Mouse (Mus musculus): Measurements from ENCODE around the gene Commd3.

Gene Commd3

GRCm38 (mm10) chr2:18692548-18692947 is 20.4 kb downstream of the Commd3 start:
- H3K36me3 ChIP-seq (ENCODE audit: control insufficient read depth, insufficient read depth, low read length, poor library complexity, severe bottlenecking) = no peaks in the 10 kb centered on the region
- DNase-seq (ENCODE audit: low read depth, low spot score) = no peak
- peaks cover 7% of the 10 kb centered on the region for H3K27me3 ChIP-seq (ENCODE audit: control insufficient read depth, insufficient read depth, low read length, poor library complexity, severe bottlenecking)

- no peaks in the 10 kb centered on the region for H3K36me3 ChIP-seq (ENCODE audit: control insufficient read depth, insufficient read depth, low read length, poor library complexity, severe bottlenecking)
- peaks cover 7% of the 10 kb centered on the region for H3K27me3 ChIP-seq (ENCODE audit: control insufficient read depth, insufficient read depth, low read length, poor library complexity, severe bottlenecking)
- no peak for DNase-seq (ENCODE audit: low read depth, low spot score)
Observed at GRCm38 (mm10) chr2:18693491-18693870, 21.3 kb downstream of the Commd3 start.

- no peaks in the 10 kb centered on the region for H3K36me3 ChIP-seq (ENCODE audit: control insufficient read depth, insufficient read depth, low read length, poor library complexity, severe bottlenecking)
- peak; percentile 73 for DNase-seq (ENCODE audit: low read depth, low spot score)
- H3K27me3 ChIP-seq (ENCODE audit: control insufficient read depth, insufficient read depth, low read length, poor library complexity, severe bottlenecking) = peaks cover 7% of the 10 kb centered on the region
Observed at GRCm38 (mm10) chr2:18693871-18694610, 21.9 kb downstream of the Commd3 start, which contains the start of gene Spag6. TSS of gene Spag6 (plus strand) at chr2:18694032.

GRCm38 (mm10) chr2:18694611-18694950 is 22.4 kb downstream of the Commd3 start:
- no peak for DNase-seq (ENCODE audit: low read depth, low spot score)
- Histone ChIP-seq H3K36me3 (ENCODE audit: control insufficient read depth, insufficient read depth, low read length, poor library complexity, severe bottlenecking) (no peaks in the 10 kb centered on the region), H3K27me3 (ENCODE audit: control insufficient read depth, insufficient read depth, low read length, poor library complexity, severe bottlenecking) (peaks cover 7% of the 10 kb centered on the region)

DNA sequence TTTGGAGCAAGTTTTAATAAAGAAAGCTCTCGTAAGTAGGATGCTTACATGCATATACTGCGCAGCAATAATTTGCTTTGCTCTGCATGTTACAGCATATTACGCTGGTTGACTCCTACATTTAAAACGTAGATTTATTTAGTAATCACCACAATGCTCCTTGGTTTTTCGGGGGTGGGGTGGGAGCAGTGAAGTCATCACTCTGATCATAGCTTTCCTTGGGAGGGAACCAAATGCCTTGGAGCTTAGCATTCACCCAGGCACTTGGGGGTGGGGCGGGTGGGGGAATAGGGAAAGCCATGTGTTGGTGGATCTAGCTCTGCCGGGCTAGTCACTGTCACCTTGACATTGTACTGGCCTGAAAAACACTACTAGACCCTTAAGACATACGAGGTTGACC is 23.0 kb downstream of the Commd3 start:
- DNase-seq (ENCODE audit: low read depth, low spot score) = no peak
- H3K36me3 ChIP-seq (ENCODE audit: control insufficient read depth, insufficient read depth, low read length, poor library complexity, severe bottlenecking) = no peaks in the 10 kb centered on the region

DNA sequence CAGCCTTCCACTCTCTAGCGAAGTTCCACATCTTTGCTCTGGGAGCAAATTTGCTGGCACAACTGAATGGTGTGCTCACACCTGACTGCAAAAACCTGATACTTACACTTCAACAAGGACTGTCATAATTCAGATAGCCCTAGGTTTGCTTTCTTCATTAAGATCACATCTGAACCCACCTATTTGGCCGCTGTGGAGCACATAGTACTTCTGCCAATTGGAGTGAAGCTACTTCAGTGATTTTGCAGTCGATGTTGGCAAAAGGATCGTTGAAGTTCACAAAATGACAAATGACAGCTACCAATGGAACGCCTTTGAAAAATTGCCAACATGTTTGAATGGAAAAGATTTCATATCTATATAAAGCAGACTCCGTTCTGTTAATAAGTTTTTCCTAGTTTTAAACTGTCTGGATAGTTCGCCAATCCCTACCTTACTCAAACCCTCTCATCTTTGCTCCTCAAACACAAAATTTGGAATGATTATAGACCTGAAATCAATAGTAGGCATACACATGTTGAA is 23.5 kb downstream of the Commd3 start:
- Histone ChIP-seq H3K36me3 (ENCODE audit: control insufficient read depth, insufficient read depth, low read length, poor library complexity, severe bottlenecking) (no peaks in the 10 kb centered on the region), H3K27me3 (ENCODE audit: control insufficient read depth, insufficient read depth, low read length, poor library complexity, severe bottlenecking) (peaks cover 4% of the 10 kb centered on the region)
- DNase-seq (ENCODE audit: low read depth, low spot score) = peak; percentile 22

More for the DNA sequence above, 23.0 kb downstream of the Commd3 start:
- H3K27me3 ChIP-seq (ENCODE audit: control insufficient read depth, insufficient read depth, low read length, poor library complexity, severe bottlenecking) = peaks cover 4% of the 10 kb centered on the region

- DNase-seq (ENCODE audit: low read depth, low spot score) = peak; percentile 32
- H3K36me3 ChIP-seq (ENCODE audit: control insufficient read depth, insufficient read depth, low read length, poor library complexity, severe bottlenecking) = no peaks in the 10 kb centered on the region
Observed at GRCm38 (mm10) chr2:18697591-18698244, 25.5 kb downstream of the Commd3 start.

GRCm38 (mm10) chr2:18698663-18699385 is 26.6 kb downstream of the Commd3 start:
- peak; percentile 50 for DNase-seq (ENCODE audit: low read depth, low spot score)
- no peaks in the 10 kb centered on the region for H3K36me3 ChIP-seq (ENCODE audit: control insufficient read depth, insufficient read depth, low read length, poor library complexity, severe bottlenecking)
- peaks cover 3% of the 10 kb centered on the region for H3K27me3 ChIP-seq (ENCODE audit: control insufficient read depth, insufficient read depth, low read length, poor library complexity, severe bottlenecking)

More at GRCm38 (mm10) chr2:18697591-18698244, 25.5 kb downstream of the Commd3 start:
- peaks cover 4% of the 10 kb centered on the region for H3K27me3 ChIP-seq (ENCODE audit: control insufficient read depth, insufficient read depth, low read length, poor library complexity, severe bottlenecking)

DNA sequence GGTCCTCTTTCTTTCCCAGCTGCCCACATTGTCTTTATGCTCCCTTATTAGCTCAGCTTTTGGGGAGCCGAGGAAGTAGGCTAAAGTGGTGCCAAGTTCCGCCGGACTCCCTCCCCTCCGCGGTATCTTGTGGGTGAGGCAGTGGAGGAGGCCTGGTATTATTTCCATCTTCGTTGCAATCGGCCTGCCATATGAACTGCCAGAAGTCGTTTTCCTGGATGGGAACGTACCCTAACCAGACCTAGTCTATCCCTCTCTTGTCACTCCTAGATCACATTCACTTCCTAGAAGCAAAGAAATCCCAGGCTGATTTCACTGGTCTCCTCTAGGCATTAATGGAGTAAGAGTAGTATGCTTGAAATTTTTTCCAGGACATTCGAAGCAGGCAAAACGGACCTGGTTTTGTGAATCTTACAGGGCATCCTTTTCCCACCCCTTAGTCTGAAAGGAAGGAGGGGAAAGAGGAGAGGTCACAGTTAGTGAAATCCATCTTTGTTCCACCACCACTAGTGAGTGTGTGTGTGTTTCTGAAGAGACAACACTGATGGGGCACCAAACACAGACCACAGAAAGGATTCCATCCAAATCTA is 27.3 kb downstream of the Commd3 start:
- Histone ChIP-seq H3K36me3 (ENCODE audit: control insufficient read depth, insufficient read depth, low read length, poor library complexity, severe bottlenecking) (no peaks in the 10 kb centered on the region), H3K27me3 (ENCODE audit: control insufficient read depth, insufficient read depth, low read length, poor library complexity, severe bottlenecking) (peaks cover 2% of the 10 kb centered on the region)
- DNase-seq (ENCODE audit: low read depth, low spot score) = peak; percentile 11

DNA sequence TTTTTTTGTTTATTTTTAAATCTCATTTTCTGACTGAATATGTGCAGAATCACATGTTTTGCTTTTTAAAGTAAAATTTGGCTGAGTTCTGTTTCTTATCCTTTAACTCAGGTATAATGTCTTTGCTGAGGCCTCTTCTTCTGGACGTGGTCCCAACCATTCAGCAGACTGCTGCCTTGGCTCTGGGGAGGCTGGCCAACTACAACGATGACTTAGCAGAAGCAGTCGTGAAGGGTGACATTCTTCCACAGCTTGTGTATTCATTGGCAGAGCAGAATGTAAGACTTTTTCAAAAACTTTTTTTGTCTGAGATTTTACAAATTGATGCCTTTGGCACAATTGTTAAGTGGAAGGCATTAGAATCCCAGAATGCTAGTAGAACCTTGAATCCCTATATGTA is 38.2 kb downstream of the Commd3 start:
- Histone ChIP-seq H3K27me3 (ENCODE audit: control insufficient read depth, insufficient read depth, low read length, poor library complexity, severe bottlenecking) (peaks cover 2% of the 10 kb centered on the region; the same call in 1 of the 2 replicates), H3K36me3 (ENCODE audit: control insufficient read depth, insufficient read depth, low read length, poor library complexity, severe bottlenecking) (no peaks in the 10 kb centered on the region)
- DNase-seq (ENCODE audit: low read depth, low spot score) = no peak

DNA sequence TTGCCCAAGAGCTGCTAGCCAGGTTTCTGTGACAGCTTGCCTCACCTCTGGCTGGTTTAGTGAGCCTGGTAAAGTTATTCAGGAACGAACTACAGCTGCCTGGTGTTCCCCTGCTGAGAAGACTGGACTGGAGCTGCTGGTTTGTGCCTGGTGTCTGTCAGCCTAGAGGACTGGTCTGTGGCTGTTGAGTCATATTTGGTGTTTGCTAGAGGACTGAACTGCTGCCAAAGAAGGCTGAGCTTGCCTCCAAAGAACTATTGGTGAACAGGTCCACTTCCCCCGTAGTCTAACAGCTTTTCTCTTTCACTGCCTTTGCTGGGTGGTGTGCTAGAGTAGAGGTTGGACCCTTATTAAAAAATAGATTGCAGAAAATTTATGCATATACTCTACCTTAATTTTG is 40.9 kb downstream of the Commd3 start:
- Histone ChIP-seq H3K36me3 (ENCODE audit: control insufficient read depth, insufficient read depth, low read length, poor library complexity, severe bottlenecking) (no peaks in the 10 kb centered on the region), H3K27me3 (ENCODE audit: control insufficient read depth, insufficient read depth, low read length, poor library complexity, severe bottlenecking) (peaks cover 2% of the 10 kb centered on the region; the same call in 1 of the 2 replicates)
- no peak for DNase-seq (ENCODE audit: low read depth, low spot score)

DNA sequence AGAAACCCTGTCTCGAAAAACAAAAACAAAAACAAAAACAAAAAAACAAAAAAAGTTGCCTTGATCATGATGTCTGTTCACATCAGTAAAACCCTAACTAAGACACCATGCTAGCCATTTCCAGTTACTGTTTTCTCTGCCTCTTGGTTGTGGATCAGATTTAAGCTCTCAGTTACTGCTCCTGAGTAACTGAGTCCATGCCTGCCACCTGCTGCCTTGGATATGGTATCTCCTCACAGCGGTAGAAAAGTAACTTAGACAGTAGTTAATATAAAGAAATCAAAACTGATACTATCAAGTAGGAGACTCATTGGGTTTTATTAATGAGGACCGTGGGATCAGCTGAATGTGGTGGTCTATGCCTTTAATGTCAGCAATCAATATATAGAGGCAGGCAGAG is 42.2 kb downstream of the Commd3 start:
- peak; percentile 36 for DNase-seq (ENCODE audit: low read depth, low spot score)

DNA sequence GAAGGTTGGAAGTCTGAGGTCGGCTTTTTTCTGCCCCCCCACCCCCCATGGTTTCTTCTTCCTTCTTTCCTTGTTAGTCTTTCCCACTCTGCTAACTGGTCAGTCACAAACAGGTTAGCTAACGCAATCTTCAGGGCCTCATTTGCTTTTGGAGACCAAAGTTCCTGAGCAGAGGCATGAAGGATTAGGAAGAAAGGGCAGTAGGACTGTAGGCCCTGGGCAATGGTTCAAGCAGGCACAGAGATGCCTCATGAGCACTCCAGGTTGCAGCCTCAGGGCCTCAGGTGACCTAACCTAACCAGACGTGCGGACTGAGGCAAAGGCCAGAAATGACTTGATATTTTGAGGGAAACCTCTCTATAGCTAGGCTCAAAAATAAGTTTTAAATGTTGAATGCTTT is 46.3 kb downstream of the Commd3 start:
- Histone ChIP-seq H3K36me3 (ENCODE audit: control insufficient read depth, insufficient read depth, low read length, poor library complexity, severe bottlenecking) (no peaks in the 10 kb centered on the region), H3K27me3 (ENCODE audit: control insufficient read depth, insufficient read depth, low read length, poor library complexity, severe bottlenecking) (no peaks in the 10 kb centered on the region)
- DNase-seq (ENCODE audit: low read depth, low spot score) = no peak

More for the DNA sequence above, 42.2 kb downstream of the Commd3 start:
- Histone ChIP-seq H3K36me3 (ENCODE audit: control insufficient read depth, insufficient read depth, low read length, poor library complexity, severe bottlenecking) (no peaks in the 10 kb centered on the region), H3K27me3 (ENCODE audit: control insufficient read depth, insufficient read depth, low read length, poor library complexity, severe bottlenecking) (peaks cover 2% of the 10 kb centered on the region; the same call in 1 of the 2 replicates)

DNA sequence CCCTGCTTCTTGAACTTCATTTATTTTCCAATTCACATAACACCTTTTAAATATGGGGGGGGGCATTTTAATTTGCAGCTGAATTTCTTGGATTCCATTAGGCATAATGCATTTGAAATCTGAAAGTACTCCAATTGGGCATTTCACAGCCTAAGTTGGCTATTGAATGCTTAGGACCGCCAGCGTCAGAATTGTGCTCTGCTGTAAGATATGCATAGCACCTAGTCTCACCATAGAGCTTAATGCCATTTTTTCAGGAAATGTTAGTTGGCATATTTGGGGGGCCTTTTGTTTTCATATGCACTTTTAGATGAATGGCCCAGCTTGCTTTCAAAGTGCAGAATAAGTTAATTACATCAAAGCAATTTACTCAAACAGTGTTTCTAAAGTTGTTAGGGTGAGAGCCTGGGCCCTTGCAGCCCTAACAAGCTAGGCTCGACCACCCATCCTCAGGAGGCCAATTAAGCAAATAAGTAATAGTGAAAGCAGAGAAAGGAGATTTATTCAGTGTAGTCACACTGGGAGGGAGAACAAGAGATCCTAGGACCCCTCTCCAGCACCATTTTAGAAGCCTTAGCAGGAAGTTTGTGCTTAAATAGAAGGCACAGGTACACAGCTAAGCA is 50.1 kb downstream of the Commd3 start:
- Histone ChIP-seq H3K36me3 (ENCODE audit: control insufficient read depth, insufficient read depth, low read length, poor library complexity, severe bottlenecking) (no peaks in the 10 kb centered on the region), H3K27me3 (ENCODE audit: control insufficient read depth, insufficient read depth, low read length, poor library complexity, severe bottlenecking) (no peaks in the 10 kb centered on the region)
- no peak for DNase-seq (ENCODE audit: low read depth, low spot score)

Data from splenic B cell, adult 2 months (primary cell).